Mouse (Mus musculus): Measurements from ENCODE around the gene Cybb. TPM values are rescaled to one million over a fixed set of nuclear protein-coding genes. Genes with fewer than 3 reads are reported as not detected.
"Not testable (repeated sequence)": the region's sequence is repeated elsewhere in the genome, so short reads cannot be mapped to it uniquely, and the experiment has no call there.

The Cybb gene
- polyA plus RNA-seq (2017; shearing (Covaris generic)): 10 to 100 TPM; 40.1 to 61.9 (median 61.8) TPM

- ATAC-seq: no peak
Measured at GRCm38 (mm10) chrX:9487671-9488070, at the start of gene Cybb. Cybb (minus strand) TSS chrX:9487771.

GRCm38 (mm10) chrX:9536881-9537280, 49.3 kb upstream of the Cybb start:
- ATAC-seq: no peak

- ATAC-seq: peak; percentile 52
Measured at GRCm38 (mm10) chrX:9519969-9520368, 32.4 kb upstream of the Cybb start.

- ATAC-seq: not testable (repeated sequence)
Measured at GRCm38 (mm10) chrX:9517531-9517930, 30.0 kb upstream of the Cybb start.

GRCm38 (mm10) chrX:9475036-9475435, 12.5 kb downstream of the Cybb start:
- not testable (repeated sequence) for ATAC-seq

GRCm38 (mm10) chrX:9474440-9474839, 13.1 kb downstream of the Cybb start:
- ATAC-seq: no peak

GRCm38 (mm10) chrX:9473768-9474167, 13.8 kb downstream of the Cybb start:
- ATAC-seq: no peak

- ATAC-seq: peak; percentile 90
Measured at GRCm38 (mm10) chrX:9470811-9471388, 16.7 kb downstream of the Cybb start.

GRCm38 (mm10) chrX:9469100-9469499, 18.5 kb downstream of the Cybb start:
- no peak for ATAC-seq

GRCm38 (mm10) chrX:9467020-9467419, 20.6 kb downstream of the Cybb start:
- ATAC-seq: peak; percentile 9

GRCm38 (mm10) chrX:9465890-9466289, 21.7 kb downstream of the Cybb start:
- ATAC-seq: no peak

- ATAC-seq: no peak
Measured at GRCm38 (mm10) chrX:9462671-9463070, 24.9 kb downstream of the Cybb start.

GRCm38 (mm10) chrX:9461399-9461798, 26.2 kb downstream of the Cybb start:
- peak; percentile 85 for ATAC-seq

GRCm38 (mm10) chrX:9460387-9460930, 27.1 kb downstream of the Cybb start:
- no peak for ATAC-seq

- ATAC-seq: no peak
Measured at GRCm38 (mm10) chrX:9452375-9452774, 35.2 kb downstream of the Cybb start.

GRCm38 (mm10) chrX:9447284-9447683, 40.3 kb downstream of the Cybb start:
- peak; percentile 48 for ATAC-seq

GRCm38 (mm10) chrX:9441102-9441501, 46.5 kb downstream of the Cybb start:
- ATAC-seq: no peak

GRCm38 (mm10) chrX:9440556-9440955, 47.0 kb downstream of the Cybb start:
- peak; percentile 60 for ATAC-seq

GRCm38 (mm10) chrX:9439257-9439656, 48.3 kb downstream of the Cybb start:
- ATAC-seq: no peak

GRCm38 (mm10) chrX:9413889-9414288, 73.7 kb downstream of the Cybb start:
- ATAC-seq: peak; percentile 28
